Mouse (Mus musculus) adrenal gland, adult 10 weeks (tissue): ENCODE results near the gene Gm20390. TPM values are rescaled to one million over a fixed set of nuclear protein-coding genes. Genes with fewer than 3 reads are reported as not detected.

Experiments
- polyA plus RNA-seq: library from polyadenylated mRNA; stranded (reverse); fragments of 350-450 nt; fragmentation: Illumina TruSeq; extraction: RNeasy Lipid Tissue Mini Kit (QIAGEN cat#74804); gene quantifications from one replicate; pipeline ENCODE4 v1.2.3, GENCODE M21; 2014; ENCODE audit warnings: low read depth, low replicate concordance

The Gm20390 gene
- polyA plus RNA-seq: not detected

DNA sequence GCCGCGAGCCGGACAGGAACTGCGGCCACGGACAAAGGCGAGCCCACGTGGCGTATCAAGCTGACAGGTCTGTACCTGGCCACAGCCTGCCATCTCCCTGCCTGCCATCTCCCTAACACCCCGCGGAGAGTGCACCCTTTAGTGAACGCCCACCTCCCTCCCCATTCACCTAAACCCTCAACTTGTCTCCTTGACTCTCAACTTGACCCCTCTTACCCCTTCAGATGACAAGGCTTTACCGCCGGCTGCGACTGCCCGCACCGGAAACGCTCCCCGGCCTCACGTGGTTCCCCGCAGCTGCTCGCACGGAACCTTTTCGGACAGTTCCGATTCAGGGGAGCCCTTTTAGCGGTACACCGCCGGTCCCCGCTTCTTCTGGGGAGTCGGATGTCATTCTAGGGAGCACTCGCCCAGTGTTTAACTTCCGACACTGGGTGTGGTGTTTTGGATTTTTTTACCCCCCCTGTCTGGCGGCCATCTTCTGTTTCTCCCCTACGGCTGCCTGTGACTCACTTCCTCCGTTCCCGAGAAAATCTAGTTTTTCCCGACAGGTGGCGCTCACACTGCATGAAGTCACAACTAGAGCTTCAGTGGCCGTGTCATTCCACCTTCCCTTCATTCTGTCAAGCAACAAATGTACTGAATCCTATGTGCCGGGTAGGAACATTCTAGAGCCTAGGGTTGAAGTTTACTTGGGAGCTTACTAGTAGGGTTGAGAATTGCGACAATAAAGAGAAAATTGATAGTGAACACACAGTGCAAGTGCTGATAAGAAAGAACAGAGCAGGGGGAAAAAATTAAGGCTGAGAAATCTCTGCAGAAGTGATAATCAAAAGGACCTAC is at the start of gene Gm20390, which contains the start of gene Nme1:
Gm20390 (minus strand) TSS at position 289 of the 843 bp plus-strand sequence.
Nme1 (minus strand) TSS at position 517 of the 843 bp plus-strand sequence.

DNA sequence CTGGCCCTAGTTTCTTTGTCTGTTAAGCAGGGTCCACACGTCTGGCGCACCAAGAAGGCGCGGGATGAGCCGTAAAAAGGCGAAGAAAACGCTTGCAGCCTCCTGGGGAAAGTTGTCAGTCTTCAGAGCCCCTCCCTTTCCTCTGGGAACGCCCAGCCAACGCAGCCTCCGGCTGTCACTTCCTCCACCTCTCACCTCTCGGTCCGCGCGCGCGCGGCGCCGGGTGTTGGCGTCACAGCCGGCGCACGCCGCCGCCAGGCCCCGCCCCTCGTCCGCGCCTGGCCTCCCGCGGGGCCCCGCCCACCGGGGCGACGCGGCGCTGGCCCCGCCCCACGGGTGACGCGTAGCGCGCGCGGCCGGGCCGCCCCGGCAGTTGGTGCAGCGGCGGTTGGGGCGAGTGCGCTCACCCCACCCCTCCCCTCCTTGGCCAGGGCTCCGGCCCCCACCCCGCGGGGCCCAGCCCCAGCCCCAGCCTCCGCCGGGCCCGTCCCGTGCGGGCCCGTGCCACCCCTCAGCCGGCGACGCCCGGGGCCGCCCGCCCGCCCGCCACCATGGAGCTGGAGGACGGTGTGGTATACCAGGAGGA is 27.7 kb upstream of the Gm20390 start, which contains the start of gene Spag9:
Spag9 (plus strand) TSS at position 372 of the 586 bp plus-strand sequence.

DNA sequence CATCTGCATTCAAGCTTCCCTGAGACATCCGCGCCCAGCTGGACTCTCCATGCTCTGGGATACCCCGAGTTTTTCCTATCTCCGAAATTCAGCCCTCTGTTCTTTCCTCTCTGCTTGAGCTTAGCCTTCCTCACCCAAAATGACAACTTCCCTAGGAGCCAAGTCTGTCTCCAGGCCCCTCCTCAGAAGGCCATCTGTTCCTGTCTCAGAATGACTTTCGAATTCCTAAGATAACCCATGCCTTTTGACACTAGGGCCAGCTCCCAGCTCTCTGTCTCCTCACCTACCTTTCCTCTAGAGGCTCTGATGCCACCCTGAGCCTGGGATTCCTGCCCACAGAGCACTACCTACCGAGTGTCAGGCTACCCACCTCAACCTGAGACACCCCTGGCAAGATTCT is 11.9 kb downstream of the Gm20390 start, which contains the start of gene Nme2:
Nme2 (minus strand) TSS at position 101 of the 400 bp plus-strand sequence.

Other genes starting within 250 kb of the Gm20390 start
- gene Utp18, start 82.5 kb downstream of the Gm20390 start, polyA plus RNA-seq: 66.1 TPM
- 50.9 TPM for gene Mbtd1, start 82.4 kb downstream of the Gm20390 start, polyA plus RNA-seq
- gene Nme2, start 12.0 kb downstream of the Gm20390 start, polyA plus RNA-seq: 124 TPM
- 16.6 TPM for gene Nme1, start 228 bp upstream of the Gm20390 start, polyA plus RNA-seq
- gene Spag9, start 27.8 kb upstream of the Gm20390 start, polyA plus RNA-seq: 158 TPM
- 595 TPM for gene Tob1, start 243.2 kb upstream of the Gm20390 start, polyA plus RNA-seq